Mouse (Mus musculus) myocyte (in vitro differentiated cells): ENCODE data around the gene Tmc2. TPM values are rescaled to one million over a fixed set of nuclear protein-coding genes. Genes with fewer than 3 reads are reported as not detected.

Source experiments
- H3K27me3 ChIP-seq: one replicate; pipeline ENCODE4 v1.6.1; 2011; ENCODE audit not compliant: control insufficient read depth, insufficient read depth, insufficient read length
- H3K36me3 ChIP-seq: one replicate; pipeline ENCODE4 v1.6.1; 2011; ENCODE audit not compliant: control insufficient read depth, insufficient read depth
- H3K4me2 ChIP-seq: one replicate; pipeline ENCODE4 v1.6.1; 2011; ENCODE audit warnings: low read depth, control low read depth
- H3K4me3 ChIP-seq: one replicate; pipeline ENCODE4 v1.5.1; 2011; ENCODE audit warnings: mild to moderate bottlenecking, control low read depth, moderate library complexity
- H3K79me2 ChIP-seq: one replicate; pipeline ENCODE4 v1.6.1; 2011; ENCODE audit not compliant: control insufficient read depth, insufficient read depth
- H3ac ChIP-seq: one replicate; pipeline ENCODE4 v1.6.1; 2011; ENCODE audit not compliant: control insufficient read depth, insufficient read length
- CEBPB ChIP-seq: IDR thresholded peaks from 2 replicates; pipeline ENCODE4 v1.6.1; 2011; ENCODE audit warnings: mild to moderate bottlenecking, moderate library complexity; ENCODE audit not compliant: poor library complexity, insufficient read depth, severe bottlenecking
- E2F4 ChIP-seq: IDR thresholded peaks from one replicate; pipeline ENCODE4 v1.6.1; 2011; ENCODE audit warnings: mild to moderate bottlenecking, control low read depth, moderate library complexity; ENCODE audit not compliant: insufficient read depth
- MAX ChIP-seq: IDR thresholded peaks from one replicate; pipeline ENCODE4 v1.6.1; 2011; ENCODE audit warnings: low read depth, mild to moderate bottlenecking, control low read depth
- MYOD1 ChIP-seq, 3 experiments: IDR thresholded peaks; one replicate each; pipeline ENCODE4 v1.6.1; 2011; ENCODE audit warnings: control low read depth in 2 of 3, low read depth in 2 of 3, mild to moderate bottlenecking in 2 of 3, moderate library complexity in 1 of 3; ENCODE audit not compliant: insufficient read length in 2 of 3, control insufficient read depth in 1 of 3
- MYOG ChIP-seq, 3 experiments: IDR thresholded peaks; one replicate each; pipeline ENCODE4 v1.6.1; 2011; ENCODE audit warnings: control low read depth in 2 of 3, low read depth in 2 of 3, mild to moderate bottlenecking in 2 of 3; ENCODE audit not compliant: insufficient read length in 2 of 3, control insufficient read depth in 1 of 3, insufficient read depth in 1 of 3
- POLR2A ChIP-seq: IDR thresholded peaks from one replicate; pipeline ENCODE4 v1.6.1; 2011; ENCODE audit warnings: low read depth, mild to moderate bottlenecking, control low read depth, moderate library complexity; ENCODE audit not compliant: insufficient read length
- POLR2AphosphoS2 ChIP-seq: IDR thresholded peaks from one replicate; pipeline ENCODE4 v1.6.1; 2011; ENCODE audit warnings: low read depth, control low read depth; ENCODE audit not compliant: insufficient read length
- REST ChIP-seq: IDR thresholded peaks from one replicate; pipeline ENCODE4 v1.6.1; 2011; ENCODE audit warnings: mild to moderate bottlenecking, control low read depth, moderate library complexity; ENCODE audit not compliant: insufficient read depth, insufficient read length
- SRF ChIP-seq: IDR thresholded peaks from one replicate; pipeline ENCODE4 v1.6.1; 2011; ENCODE audit warnings: low read depth; ENCODE audit not compliant: control insufficient read depth, insufficient read length
- TCF12 ChIP-seq: IDR thresholded peaks from one replicate; pipeline ENCODE4 v1.6.1; 2011; ENCODE audit warnings: mild to moderate bottlenecking, control low read depth; ENCODE audit not compliant: poor library complexity, insufficient read depth, severe bottlenecking
- TCF3 ChIP-seq: IDR thresholded peaks from one replicate; pipeline ENCODE4 v1.6.1; 2011; ENCODE audit warnings: low read depth, control low read depth; ENCODE audit not compliant: insufficient read length
- USF1 ChIP-seq: IDR thresholded peaks from one replicate; pipeline ENCODE4 v1.6.1; 2011; ENCODE audit warnings: low read depth, mild to moderate bottlenecking, control low read depth, moderate library complexity
- polyA plus RNA-seq: library from polyadenylated mRNA; unstranded; fragments of >200 nt; fragmentation: generic; extraction: Trizol; gene quantifications from one replicate; pipeline ENCODE4 v1.2.1, GENCODE M21; 2012; ENCODE audit warnings: missing spikeins

Gene Tmc2
- polyA plus RNA-seq, 1 experiment = not detected

- Histone ChIP-seq H3K4me3 (no peak overlapping the region), H3K79me2 (no peaks in the 10 kb centered on the region), H3K27me3 (peaks cover 23% of the 10 kb centered on the region), H3K4me2 (no peak overlapping the region), H3ac (no peak overlapping the region), H3K36me3 (no peaks in the 10 kb centered on the region)
- TF ChIP-seq MYOD1 (IDR thresholded peaks at IDR 0.05; ENCODE audit: control insufficient read depth in 1 of 3, insufficient read length in 2 of 3, low read depth in 2 of 3) (no peak), MYOG (IDR thresholded peaks at IDR 0.05; ENCODE audit: control insufficient read depth in 1 of 3, insufficient read depth in 1 of 3, insufficient read length in 2 of 3, low read depth in 2 of 3) (no peak), CEBPB (no peak), SRF (no peak), USF1 (no peak), POLR2AphosphoS2 (no peak), TCF12 (no peak), TCF3 (no peak), REST (no peak), MAX (no peak), E2F4 (no peak), POLR2A (no peak)
Measured at GRCm38 (mm10) chr2:130293009-130293408, 98.0 kb downstream of the Tmc2 start.

- TF ChIP-seq CEBPB = no peak
- TF ChIP-seq E2F4 = no peak
- TF ChIP-seq POLR2A = no peak
- TF ChIP-seq MAX = no peak
- H3K36me3 ChIP-seq = no peaks in the 10 kb centered on the region
- H3ac ChIP-seq = no peak overlapping the region
- no peaks in the 10 kb centered on the region for H3K79me2 ChIP-seq
- H3K4me3 ChIP-seq = no peak overlapping the region
- no peak overlapping the region for H3K4me2 ChIP-seq
- H3K27me3 ChIP-seq = peaks cover 25% of the 10 kb centered on the region
Measured at GRCm38 (mm10) chr2:130293486-130293885, 98.5 kb downstream of the Tmc2 start.

- H3K79me2 ChIP-seq = no peaks in the 10 kb centered on the region
- H3K27me3 ChIP-seq = peaks cover 25% of the 10 kb centered on the region
- no peak overlapping the region for H3K4me2 ChIP-seq
- H3K36me3 ChIP-seq = no peaks in the 10 kb centered on the region
- H3ac ChIP-seq = no peak overlapping the region
- no peak overlapping the region for H3K4me3 ChIP-seq
- no peak for TF ChIP-seq MAX
- TF ChIP-seq USF1 = no peak
- TF ChIP-seq REST = no peak
- no peak for TF ChIP-seq TCF3
Measured at GRCm38 (mm10) chr2:130294218-130294935, 99.4 kb downstream of the Tmc2 start.

- Histone ChIP-seq H3K36me3 (no peaks in the 10 kb centered on the region), H3K4me2 (peak within 1 kb of the TSS; percentile 38), H3K79me2 (no peaks in the 10 kb centered on the region), H3K27me3 (peaks cover 25% of the 10 kb centered on the region), H3ac (no peak within 1 kb of the TSS), H3K4me3 (no peak within 1 kb of the TSS)
- no peak for TF ChIP-seq USF1
- no peak for TF ChIP-seq TCF3
- no peak for TF ChIP-seq POLR2A
- TF ChIP-seq REST = no peak
- TF ChIP-seq SRF = no peak
- no peak for TF ChIP-seq POLR2AphosphoS2
- TF ChIP-seq TCF12 = no peak
- no peak for TF ChIP-seq MAX
- TF ChIP-seq MYOG (IDR thresholded peaks at IDR 0.05; ENCODE audit: control insufficient read depth in 1 of 3, insufficient read depth in 1 of 3, insufficient read length in 2 of 3, low read depth in 2 of 3) = no peak
- no peak for TF ChIP-seq E2F4
- no peak for TF ChIP-seq MYOD1 (IDR thresholded peaks at IDR 0.05; ENCODE audit: control insufficient read depth in 1 of 3, insufficient read length in 2 of 3, low read depth in 2 of 3)
- TF ChIP-seq CEBPB = no peak
Measured at GRCm38 (mm10) chr2:130294936-130295277, 99.9 kb downstream of the Tmc2 start, which contains the start of gene Ebf4. Ebf4 (plus strand) TSS chr2:130295169.

GRCm38 (mm10) chr2:130295331-130296133, 100.5 kb downstream of the Tmc2 start:
- Histone ChIP-seq H3ac (no peak overlapping the region), H3K79me2 (no peaks in the 10 kb centered on the region), H3K4me3 (no peak overlapping the region), H3K36me3 (no peaks in the 10 kb centered on the region), H3K4me2 (peak overlapping the region; percentile 38), H3K27me3 (peaks cover 25% of the 10 kb centered on the region)
- no peak for TF ChIP-seq USF1
- TF ChIP-seq MYOG (IDR thresholded peaks at IDR 0.05; ENCODE audit: control insufficient read depth in 1 of 3, insufficient read depth in 1 of 3, insufficient read length in 2 of 3, low read depth in 2 of 3) = no peak
- no peak for TF ChIP-seq TCF3
- no peak for TF ChIP-seq MYOD1 (IDR thresholded peaks at IDR 0.05; ENCODE audit: control insufficient read depth in 1 of 3, insufficient read length in 2 of 3, low read depth in 2 of 3)
- no peak for TF ChIP-seq REST
- no peak for TF ChIP-seq CEBPB
- TF ChIP-seq E2F4 = no peak
- no peak for TF ChIP-seq TCF12
- no peak for TF ChIP-seq POLR2A
- no peak for TF ChIP-seq MAX
- no peak for TF ChIP-seq SRF
